Mouse (Mus musculus) bone marrow macrophage, adult 2 months (primary cell): ENCODE measurements around the gene Bclaf3.

Source experiments
- CTCF ChIP-seq: IDR thresholded peaks from 2 replicates; pipeline ENCODE4 v1.5.1; 2012; ENCODE audit warnings: low read depth, mild to moderate bottlenecking, low read length, moderate library complexity
- POLR2A ChIP-seq: IDR thresholded peaks from 2 replicates; pipeline ENCODE4 v1.6.1; 2012; ENCODE audit warnings: mild to moderate bottlenecking, low read depth, low read length, borderline replicate concordance

- TF ChIP-seq CTCF (no peak), POLR2A (no peak)
Measured at GRCm38 (mm10) chrX:159522651-159523050, 3.8 kb upstream of the Bclaf3 start.
